Mouse (Mus musculus): Measurements from ENCODE around the gene Bgn. TPM values are rescaled to one million over a fixed set of nuclear protein-coding genes. Genes with fewer than 3 reads are reported as not detected.

Gene Bgn
- total and polyA plus RNA-seq, 3 experiments = not detected

DNA sequence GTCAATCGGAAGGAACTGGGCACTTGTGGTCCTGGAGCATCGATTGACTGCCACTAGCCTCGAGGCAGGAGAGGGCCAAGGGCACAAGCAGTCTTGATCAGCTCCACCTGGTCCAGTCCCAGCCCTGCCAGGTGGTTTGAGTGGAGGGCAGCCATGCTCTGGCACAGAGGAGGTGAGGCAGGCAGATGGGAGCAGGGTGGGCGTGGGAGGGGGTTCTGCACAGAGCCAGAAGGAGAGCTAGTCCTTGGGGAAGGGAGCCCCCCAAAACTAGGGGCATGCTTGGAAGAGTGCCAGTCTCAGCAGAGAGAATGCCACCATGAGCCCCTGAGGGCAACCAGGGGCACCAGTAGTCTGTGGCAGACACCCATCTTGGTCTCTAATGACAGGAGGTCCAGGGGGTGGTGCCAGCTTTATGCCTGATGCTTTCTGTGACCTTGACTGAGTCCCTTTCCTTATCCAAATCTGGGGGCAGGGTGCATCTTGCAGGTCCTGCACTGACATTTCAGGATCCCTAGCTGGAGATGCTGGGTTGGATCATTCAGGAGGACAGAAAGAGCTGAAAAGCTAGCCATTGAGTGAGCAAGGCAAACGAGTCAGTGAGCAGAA lies 21.8 kb downstream of the Bgn start:
- no peaks in the 10 kb centered on the region for H3K27me3 ChIP-seq (replicated peaks)
- no peak for TF ChIP-seq BHLHE40 (IDR thresholded peaks at IDR 0.05; ENCODE audit: low read depth, low read length)
- no peak for TF ChIP-seq USF1 (IDR thresholded peaks at IDR 0.05; ENCODE audit: low read depth, low read length)
- no peak for TF ChIP-seq GABPA (IDR thresholded peaks at IDR 0.05; ENCODE audit: insufficient replicate concordance, low read depth, low read length)
- TF ChIP-seq IRF4 (IDR thresholded peaks at IDR 0.05; ENCODE audit: low read depth, low read length) = no peak
- TF ChIP-seq NRF1 (IDR thresholded peaks at IDR 0.05; ENCODE audit: low read depth, low read length) = no peak
- H3K4me1 ChIP-seq (ENCODE audit: control insufficient read depth in 1 of 2, insufficient read depth in 2 of 2) = no peaks in the 10 kb centered on the region
- H3K9ac ChIP-seq (ENCODE audit: insufficient read depth, low read depth) = no peak overlapping the region
- no peak overlapping the region for H3K4me3 ChIP-seq (replicated peaks in 1 of 3; ENCODE audit: low read depth in 2 of 3, low read length in 2 of 3, poor library complexity in 1 of 3)
- no peak overlapping the region for H3K4me2 ChIP-seq (ENCODE audit: insufficient read depth, low read depth, poor library complexity, severe bottlenecking)
- DNase-seq (ENCODE audit: extremely low read depth) = no peak
- no peak overlapping the region for H3K27ac ChIP-seq (ENCODE audit: insufficient read depth, low read depth)
- no peaks in the 10 kb centered on the region for H3K9me3 ChIP-seq (replicated peaks; ENCODE audit: low read length)
- dilution Hi-C loops (cut with MboI; ENCODE audit: extremely low pct_ligation_motif_present, extremely low pct_unique_long_range_greater_than_20kb, low sequenced_read_pairs) (no loop called here), in situ Hi-C loops (cut with MboI; ENCODE audit: low pct_ligation_motif_present, low pct_unique_long_range_greater_than_20kb, low sequenced_read_pairs) (no loop called here)
- no peaks in the 10 kb centered on the region for H3K79me2 ChIP-seq (replicated peaks; ENCODE audit: control insufficient read depth, extremely low read depth, insufficient read depth, poor library complexity, severe bottlenecking)
- H3K36me3 ChIP-seq (replicated peaks in 1 of 2; ENCODE audit: control insufficient read depth in 1 of 2, insufficient read depth in 1 of 2, low read length in 1 of 2) = no peaks in the 10 kb centered on the region

DNA sequence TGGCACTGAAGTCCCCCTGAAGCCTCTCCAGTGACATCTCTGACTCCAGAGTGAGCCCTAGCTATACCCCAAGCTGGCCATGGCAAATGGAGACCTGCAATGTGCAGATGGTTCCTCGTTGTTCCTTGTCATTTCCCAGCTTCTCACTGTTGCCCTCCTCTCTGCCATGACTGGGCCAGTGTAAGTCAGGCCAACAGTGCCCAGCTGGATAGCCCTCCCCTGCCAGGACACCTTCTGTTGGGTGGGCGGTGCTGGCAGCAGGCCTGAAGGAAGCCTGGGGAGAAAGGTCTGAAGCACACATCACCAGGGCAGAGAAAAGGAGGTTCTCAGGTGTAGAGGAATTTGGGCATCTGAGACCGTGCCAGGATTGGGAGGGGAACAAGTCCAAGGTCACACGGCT lies 23.2 kb downstream of the Bgn start:
- no peak overlapping the region for H3K4me2 ChIP-seq (ENCODE audit: insufficient read depth, low read depth, poor library complexity, severe bottlenecking)
- TF ChIP-seq NELFE (IDR thresholded peaks at IDR 0.05; ENCODE audit: low read depth, low read length) = no peak
- no peak for TF ChIP-seq JUND (conservative IDR thresholded peaks at IDR 0.05; ENCODE audit: low read depth, low read length)
- no peak for TF ChIP-seq RCOR1 (conservative IDR thresholded peaks at IDR 0.05; ENCODE audit: low read depth, low read length)
- TF ChIP-seq HCFC1 (IDR thresholded peaks at IDR 0.05; ENCODE audit: low read depth, low read length) = no peak
- TF ChIP-seq BHLHE40 (IDR thresholded peaks at IDR 0.05; ENCODE audit: low read depth, low read length) = no peak
- TF ChIP-seq SIN3A (IDR thresholded peaks at IDR 0.05; ENCODE audit: low read length) = no peak
- no peak for TF ChIP-seq MAZ (IDR thresholded peaks at IDR 0.05; ENCODE audit: low read depth, low read length)
- no peak for TF ChIP-seq KAT2A (IDR thresholded peaks at IDR 0.05; ENCODE audit: insufficient replicate concordance, low read length)
- TF ChIP-seq IRF4 (IDR thresholded peaks at IDR 0.05; ENCODE audit: low read depth, low read length) = no peak
- no peak overlapping the region for H3K4me3 ChIP-seq (replicated peaks in 1 of 3; ENCODE audit: low read depth in 2 of 3, low read length in 2 of 3, poor library complexity in 1 of 3)
- H3K79me2 ChIP-seq (replicated peaks; ENCODE audit: control insufficient read depth, extremely low read depth, insufficient read depth, poor library complexity, severe bottlenecking) = no peaks in the 10 kb centered on the region
- in situ Hi-C loops (cut with MboI; ENCODE audit: low pct_ligation_motif_present, low pct_unique_long_range_greater_than_20kb, low sequenced_read_pairs) = no loop called here
- no peaks in the 10 kb centered on the region for H3K9me3 ChIP-seq (replicated peaks; ENCODE audit: low read length)
- H3K36me3 ChIP-seq (replicated peaks in 1 of 2; ENCODE audit: control insufficient read depth in 1 of 2, insufficient read depth in 1 of 2, low read length in 1 of 2) = no peaks in the 10 kb centered on the region
- no peak overlapping the region for H3K27ac ChIP-seq (ENCODE audit: insufficient read depth, low read depth)
- no peaks in the 10 kb centered on the region for H3K4me1 ChIP-seq (ENCODE audit: control insufficient read depth in 1 of 2, insufficient read depth in 2 of 2)
- H3K9ac ChIP-seq (ENCODE audit: insufficient read depth, low read depth) = no peak overlapping the region
- no peak for DNase-seq (ENCODE audit: extremely low read depth)
- dilution Hi-C loops (cut with MboI; ENCODE audit: extremely low pct_ligation_motif_present, extremely low pct_unique_long_range_greater_than_20kb, low sequenced_read_pairs) = no loop called here
- H3K27me3 ChIP-seq (replicated peaks) = no peaks in the 10 kb centered on the region

DNA sequence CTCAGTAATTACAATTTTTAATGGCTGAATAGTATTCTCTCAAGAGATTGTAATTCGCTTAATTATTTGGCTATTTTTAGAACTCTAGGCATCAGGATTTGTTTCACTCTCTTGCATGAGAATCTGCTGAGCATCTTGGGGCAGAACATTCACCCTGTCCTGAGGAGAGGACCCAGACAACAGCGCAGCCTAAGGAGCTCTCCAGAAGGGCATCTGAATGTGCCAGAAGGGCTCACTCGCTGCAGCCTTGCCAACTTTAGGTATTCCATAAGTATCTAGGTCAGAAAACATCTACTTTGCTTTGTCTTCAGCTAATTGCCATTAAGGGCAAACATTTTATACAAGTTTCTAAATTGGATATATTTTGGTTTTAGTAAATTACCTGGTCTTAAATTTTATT lies 25.8 kb downstream of the Bgn start:
- dilution Hi-C loops (cut with MboI; ENCODE audit: extremely low pct_ligation_motif_present, extremely low pct_unique_long_range_greater_than_20kb, low sequenced_read_pairs) = no loop called here
- Histone ChIP-seq H3K4me2 (ENCODE audit: insufficient read depth, low read depth, poor library complexity, severe bottlenecking) (no peak overlapping the region), H3K79me2 (replicated peaks; ENCODE audit: control insufficient read depth, extremely low read depth, insufficient read depth, poor library complexity, severe bottlenecking) (no peaks in the 10 kb centered on the region), H3K9me3 (replicated peaks; ENCODE audit: low read length) (no peaks in the 10 kb centered on the region), H3K9ac (ENCODE audit: insufficient read depth, low read depth) (no peak overlapping the region), H3K4me1 (ENCODE audit: control insufficient read depth in 1 of 2, insufficient read depth in 2 of 2) (no peaks in the 10 kb centered on the region), H3K4me3 (replicated peaks in 1 of 3; ENCODE audit: low read depth in 2 of 3, low read length in 2 of 3, poor library complexity in 1 of 3) (no peak overlapping the region), H3K27me3 (replicated peaks) (no peaks in the 10 kb centered on the region), H3K27ac (ENCODE audit: insufficient read depth, low read depth) (no peak overlapping the region), H3K36me3 (replicated peaks in 1 of 2; ENCODE audit: control insufficient read depth in 1 of 2, insufficient read depth in 1 of 2, low read length in 1 of 2) (no peaks in the 10 kb centered on the region)
- in situ Hi-C loops (cut with MboI; ENCODE audit: low pct_ligation_motif_present, low pct_unique_long_range_greater_than_20kb, low sequenced_read_pairs) = no loop called here
- DNase-seq (ENCODE audit: extremely low read depth) = no peak
- TF ChIP-seq IRF4 (IDR thresholded peaks at IDR 0.05; ENCODE audit: low read depth, low read length) (no peak), HCFC1 (IDR thresholded peaks at IDR 0.05; ENCODE audit: low read depth, low read length) (no peak), UBTF (IDR thresholded peaks at IDR 0.05; ENCODE audit: low read depth, low read length) (no peak), ELF1 (IDR thresholded peaks at IDR 0.05; ENCODE audit: low read depth, low read length) (no peak), CHD1 (IDR thresholded peaks at IDR 0.05; ENCODE audit: low read depth, low read length) (no peak), MXI1 (IDR thresholded peaks at IDR 0.05; ENCODE audit: low read depth, low read length) (no peak), POLR2AphosphoS2 (IDR thresholded peaks at IDR 0.05; ENCODE audit: low read depth, low read length) (no peak), MYC (IDR thresholded peaks at IDR 0.05; ENCODE audit: low read depth, low read length) (no peak), MAX (IDR thresholded peaks at IDR 0.05; ENCODE audit: low read length) (no peak), JUN (IDR thresholded peaks at IDR 0.05; ENCODE audit: insufficient read depth, low read depth, low read length) (no peak), TCF12 (IDR thresholded peaks at IDR 0.05; ENCODE audit: low read depth, low read length) (no peak)
